Mouse (Mus musculus) hindbrain, embryonic 11.5 days (tissue): ENCODE results near the gene Gm43738. TPM values are rescaled to one million over a fixed set of nuclear protein-coding genes. Genes with fewer than 3 reads are reported as not detected.
A peak's percentile ranks its signal among the peaks of the same experiment; 100 is the strongest.
"Not testable (repeated sequence)": the region's sequence is repeated elsewhere in the genome, so short reads cannot be mapped to it uniquely, and the experiment has no call there.

Experiments
- ATAC-seq: fragments of 200-750 bp; cut with Nextera tagmentation; 2 replicates; pipeline ENCODE4 v1.8.0; 2017; ENCODE audit warnings: mild to moderate bottlenecking, moderate TSS enrichment, moderate library complexity; ENCODE audit not compliant: low FRiP score
- DNase-seq: peaks from one replicate; pipeline ENCODE4 v3.0.0-alpha.2; 2015; ENCODE audit warnings: low spot score
- H3K27ac ChIP-seq: fragments of 300-500 bp; sonication (generic); 2 replicates; pipeline ENCODE4 v1.5.1; 2014; ENCODE audit warnings: mild to moderate bottlenecking, low read depth, low read length
- H3K27me3 ChIP-seq: fragments of 300-500 bp; sonication (generic); 2 replicates; pipeline ENCODE4 v1.6.1; 2014; ENCODE audit warnings: mild to moderate bottlenecking, low read length, moderate library complexity, mixed read lengths; ENCODE audit not compliant: control insufficient read depth, insufficient read depth
- H3K36me3 ChIP-seq: fragments of 300-500 bp; sonication (generic); 2 replicates; pipeline ENCODE4 v1.6.1; 2014; ENCODE audit warnings: mild to moderate bottlenecking, low read length, moderate library complexity, mixed read lengths; ENCODE audit not compliant: control insufficient read depth, insufficient read depth
- H3K4me1 ChIP-seq: fragments of 300-500 bp; sonication (generic); replicated peaks from 2 replicates; pipeline ENCODE4 v1.6.1; 2014; ENCODE audit warnings: low read length, mixed read lengths; ENCODE audit not compliant: control insufficient read depth, insufficient read depth
- H3K4me2 ChIP-seq: fragments of 300-500 bp; sonication (generic); replicated peaks from 2 replicates; pipeline ENCODE4 v1.6.1; 2014; ENCODE audit warnings: mild to moderate bottlenecking, low read depth, low read length
- H3K4me3 ChIP-seq: fragments of 300-500 bp; sonication (generic); 2 replicates; pipeline ENCODE4 v1.5.1; 2014; ENCODE audit warnings: low read depth, low read length
- H3K9ac ChIP-seq: fragments of 300-500 bp; sonication (generic); 2 replicates; pipeline ENCODE4 v1.6.1; 2014; ENCODE audit warnings: low read depth, low read length
- H3K9me3 ChIP-seq: fragments of 300-500 bp; sonication (generic); 2 replicates; pipeline ENCODE4 v1.6.1; 2016; ENCODE audit warnings: low read length; ENCODE audit not compliant: control insufficient read depth
- WGBS: fragments of 180-500 bp; shearing (Covaris S2); extraction: QIAGEN DNeasy Blood & Tissue Kit; methylation state at CpG from one replicate; pipeline ENCODE4 v1.1.7; 2014; 5-methylcytosine and 5-hydroxymethylcytosine counted together
- polyA plus RNA-seq: library from polyadenylated mRNA; unstranded; fragments of >200 nt; fragmentation: Nextera tagmentation; extraction: Ambion mirVana; gene quantifications from 2 replicates; pipeline ENCODE4 v1.2.1, GENCODE M21; 2014

The Gm43738 gene
- polyA plus RNA-seq, 1 experiment from 2014 or later = 0.08 TPM

GRCm38 (mm10) chr3:89087338-89088110, 13.4 kb downstream of the Gm43738 start:
- DNase-seq (peak; percentile 91), ATAC-seq (no peak)
- H3K27me3 ChIP-seq = peaks cover 23% of the 10 kb centered on the region
- H3K27ac ChIP-seq = no peak overlapping the region
- 36% methylated on average over 21 of the region's 21 CpGs for WGBS
- no peak overlapping the region for H3K9ac ChIP-seq
- peaks cover 10% of the 10 kb centered on the region for H3K4me1 ChIP-seq
- no peak overlapping the region for H3K4me3 ChIP-seq
- H3K9me3 ChIP-seq = no peaks in the 10 kb centered on the region
- no peak overlapping the region for H3K4me2 ChIP-seq
- peaks cover 4% of the 10 kb centered on the region; the same call in 1 of the 2 replicates for H3K36me3 ChIP-seq

GRCm38 (mm10) chr3:89084654-89085190, 16.2 kb downstream of the Gm43738 start:
- peaks cover 11% of the 10 kb centered on the region for H3K27me3 ChIP-seq
- no peak overlapping the region for H3K4me3 ChIP-seq
- H3K9me3 ChIP-seq = no peaks in the 10 kb centered on the region
- H3K4me2 ChIP-seq = no peak overlapping the region
- WGBS = 82% methylated on average over 12 of the region's 12 CpGs
- DNase-seq = no peak
- no peak for ATAC-seq
- H3K4me1 ChIP-seq = 0 out of 2 replicates have a peak, but pooled peaks cover 2% of the 10 kb centered on the region
- H3K36me3 ChIP-seq = peaks cover 4% of the 10 kb centered on the region; the same call in 1 of the 2 replicates
- H3K27ac ChIP-seq = no peak overlapping the region
- no peak overlapping the region for H3K9ac ChIP-seq

- WGBS = 90% methylated on average over 2 of the region's 2 CpGs
- DNase-seq (no peak), ATAC-seq (no peak)
- H3K36me3 ChIP-seq = peaks cover 6% of the 10 kb centered on the region; the same call in 1 of the 2 replicates
- peaks cover 9% of the 10 kb centered on the region for H3K27me3 ChIP-seq
- no peaks in the 10 kb centered on the region for H3K9me3 ChIP-seq
- H3K4me1 ChIP-seq = 0 out of 2 replicates have a peak, but pooled peaks cover 2% of the 10 kb centered on the region
- H3K9ac ChIP-seq = no peak overlapping the region
- no peak overlapping the region for H3K4me2 ChIP-seq
- no peak overlapping the region for H3K4me3 ChIP-seq
- H3K27ac ChIP-seq = no peak overlapping the region
These were observed 16.8 kb downstream of the Gm43738 start for GRCm38 (mm10) chr3:89084133-89084532.

- not testable (repeated sequence) for DNase-seq, H3K36me3 ChIP-seq, H3K27ac ChIP-seq, H3K4me1 ChIP-seq, H3K9ac ChIP-seq, H3K9me3 ChIP-seq, H3K4me2 ChIP-seq, ATAC-seq, H3K4me3 ChIP-seq, H3K27me3 ChIP-seq
These were observed 18.6 kb downstream of the Gm43738 start for GRCm38 (mm10) chr3:89082287-89082686.

- no peak overlapping the region for H3K27ac ChIP-seq
- no peak for ATAC-seq
- no peak overlapping the region for H3K4me3 ChIP-seq
- H3K36me3 ChIP-seq = peaks cover 19% of the 10 kb centered on the region
- H3K4me1 ChIP-seq = no peaks in the 10 kb centered on the region
- no peak overlapping the region for H3K9ac ChIP-seq
- H3K4me2 ChIP-seq = no peak overlapping the region
- WGBS = 93% methylated on average over 9 of the region's 9 CpGs
- H3K27me3 ChIP-seq = no peaks in the 10 kb centered on the region
- no peaks in the 10 kb centered on the region for H3K9me3 ChIP-seq
- no peak for DNase-seq
These were observed 23.5 kb downstream of the Gm43738 start for GRCm38 (mm10) chr3:89077383-89077782.

- Histone ChIP-seq H3K27me3 (no peaks in the 10 kb centered on the region), H3K9me3 (no peaks in the 10 kb centered on the region), H3K4me1 (no peaks in the 10 kb centered on the region), H3K36me3 (peaks cover 19% of the 10 kb centered on the region), H3K4me3 (no peak overlapping the region; the same call in 1 of the 2 replicates), H3K9ac (no peak overlapping the region), H3K27ac (no peak overlapping the region), H3K4me2 (no peak overlapping the region)
- DNase-seq (no peak), ATAC-seq (no peak)
These were observed 33.6 kb downstream of the Gm43738 start for GRCm38 (mm10) chr3:89067265-89067664.

GRCm38 (mm10) chr3:89061696-89062095, 39.2 kb downstream of the Gm43738 start:
- Histone ChIP-seq H3K9ac (no peak overlapping the region), H3K4me2 (no peak overlapping the region), H3K4me3 (no peak overlapping the region), H3K36me3 (peaks cover 13% of the 10 kb centered on the region), H3K9me3 (no peaks in the 10 kb centered on the region), H3K4me1 (no peaks in the 10 kb centered on the region), H3K27me3 (no peaks in the 10 kb centered on the region), H3K27ac (no peak overlapping the region)
- ATAC-seq (no peak), DNase-seq (peak; percentile 9)
- WGBS = 35% methylated on average over 3 of the region's 3 CpGs

- H3K36me3 ChIP-seq = peaks cover 5% of the 10 kb centered on the region; the same call in 1 of the 2 replicates
- H3K9me3 ChIP-seq = no peaks in the 10 kb centered on the region
- no peak overlapping the region for H3K9ac ChIP-seq
- H3K27me3 ChIP-seq = no peaks in the 10 kb centered on the region
- WGBS = 85% methylated on average over 3 of the region's 3 CpGs
- H3K4me2 ChIP-seq = no peak overlapping the region
- peak; percentile 45 for DNase-seq
- no peaks in the 10 kb centered on the region for H3K4me1 ChIP-seq
- H3K27ac ChIP-seq = no peak overlapping the region
- no peak overlapping the region for H3K4me3 ChIP-seq
- ATAC-seq = no peak
These were observed 42.1 kb downstream of the Gm43738 start for GRCm38 (mm10) chr3:89058783-89059182.

GRCm38 (mm10) chr3:89058361-89058760, 42.5 kb downstream of the Gm43738 start:
- 96% methylated on average over 9 of the region's 9 CpGs for WGBS
- no peaks in the 10 kb centered on the region for H3K27me3 ChIP-seq
- H3K9me3 ChIP-seq = no peaks in the 10 kb centered on the region
- no peak for DNase-seq
- H3K9ac ChIP-seq = no peak overlapping the region
- no peak overlapping the region for H3K4me2 ChIP-seq
- H3K36me3 ChIP-seq = peaks cover 5% of the 10 kb centered on the region; the same call in 1 of the 2 replicates
- no peak for ATAC-seq
- H3K27ac ChIP-seq = no peak overlapping the region
- no peak overlapping the region for H3K4me3 ChIP-seq
- H3K4me1 ChIP-seq = no peaks in the 10 kb centered on the region
